In genomic region chr6:21981114-21981513, GRCm38 (mm10) we compare ENCODE assay signal across 15 mouse cellular contexts.
"Had no signal": no experiment of that assay in that cellular context is flagged by ENCODE, and none has a peak within 500 bp of the region (broad histone marks: within the 10 kb centered on the region; RNA-seq: fewer than 3 reads in every experiment).

No protein-coding gene starts in this region.

- H3K36me3 ChIP-seq: midbrain, embryonic 15.5 days; stomach, embryonic 15.5 days had no signal

- H3K4me2 ChIP-seq: lung, embryonic 14.5 days; midbrain, embryonic 11.5 days; midbrain, embryonic 13.5 days; midbrain, embryonic 15.5 days; neural tube, embryonic 12.5 days; stomach, embryonic 15.5 days had no signal

- DNase-seq: lung, adult 18-20 months; lung, embryonic 14.5 days; lung, postnatal 10 days; right cerebral cortex, postnatal 14 days; thymus, adult 2 months; thymus, postnatal 25 days; thymus, postnatal 4 days had no signal

- H3K27me3 ChIP-seq: stomach, embryonic 15.5 days had no signal

- H3K27ac ChIP-seq: macrophage; midbrain, embryonic 13.5 days; midbrain, embryonic 15.5 days; neural tube, embryonic 12.5 days; stomach, embryonic 15.5 days; stomach, postnatal 0 days had no signal

- ATAC-seq: midbrain, embryonic 13.5 days; midbrain, embryonic 15.5 days had no signal

- H3K4me3 ChIP-seq: megakaryocyte, embryonic 14.5 days; midbrain, embryonic 13.5 days; midbrain, embryonic 15.5 days; neural tube, embryonic 12.5 days; stomach, embryonic 15.5 days had no signal

- H3K4me1 ChIP-seq: stomach, embryonic 15.5 days had no signal

- H3K9me3 ChIP-seq: megakaryocyte, embryonic 14.5 days; midbrain, embryonic 13.5 days; midbrain, embryonic 15.5 days; neural tube, embryonic 12.5 days; stomach, embryonic 15.5 days had no signal

- H3K9ac ChIP-seq: lung, embryonic 14.5 days; midbrain, embryonic 13.5 days; midbrain, embryonic 15.5 days; neural tube, embryonic 12.5 days; stomach, embryonic 15.5 days had no signal
